Mouse (Mus musculus) liver, embryonic 15.5 days (tissue): Measurements from ENCODE around the gene Cnih2. TPM values are rescaled to one million over a fixed set of nuclear protein-coding genes. Genes with fewer than 3 reads are reported as not detected.
A peak's percentile ranks its signal among the peaks of the same experiment; 100 is the strongest.

Source experiments
- ATAC-seq: fragments of 200-750 bp; cut with Nextera tagmentation; 2 replicates; pipeline ENCODE4 v1.8.0; 2017; ENCODE audit warnings: moderate number of reproducible peaks, mild to moderate bottlenecking, moderate library complexity; ENCODE audit not compliant: insufficient read depth
- H3K27ac ChIP-seq: fragments of 300-500 bp; sonication (generic); replicated peaks from 2 replicates; pipeline ENCODE4 v1.5.1; 2015; ENCODE audit warnings: mild to moderate bottlenecking, inconsistent platforms
- H3K27me3 ChIP-seq: fragments of 300-500 bp; sonication (generic); 2 replicates; pipeline ENCODE4 v1.6.1; 2015; ENCODE audit warnings: mild to moderate bottlenecking, inconsistent platforms
- H3K36me3 ChIP-seq: fragments of 300-500 bp; sonication (generic); replicated peaks from 2 replicates; pipeline ENCODE4 v1.6.1; 2015; ENCODE audit warnings: moderate library complexity, mild to moderate bottlenecking, inconsistent platforms
- H3K4me1 ChIP-seq: fragments of 300-500 bp; sonication (generic); replicated peaks from 2 replicates; pipeline ENCODE4 v1.6.1; 2015; ENCODE audit warnings: inconsistent platforms
- H3K4me2 ChIP-seq: fragments of 300-500 bp; sonication (generic); 2 replicates; pipeline ENCODE4 v1.6.1; 2015; ENCODE audit warnings: moderate library complexity, mild to moderate bottlenecking, inconsistent platforms
- H3K4me3 ChIP-seq: fragments of 300-500 bp; sonication (generic); replicated peaks from 2 replicates; pipeline ENCODE4 v1.5.1; 2015; ENCODE audit warnings: mild to moderate bottlenecking, inconsistent platforms
- H3K9ac ChIP-seq: fragments of 300-500 bp; sonication (generic); 2 replicates; pipeline ENCODE4 v1.6.1; 2015; ENCODE audit warnings: moderate library complexity, mild to moderate bottlenecking, inconsistent platforms
- H3K9me3 ChIP-seq: fragments of 300-500 bp; sonication (generic); replicated peaks from 2 replicates; pipeline ENCODE4 v1.6.1; 2016; ENCODE audit warnings: inconsistent platforms
- WGBS: fragments of 180-500 bp; shearing (Covaris S2); methylation state at CpG from one replicate; pipeline ENCODE4 v1.1.7; 2015; ENCODE audit warnings: mixed read lengths; ENCODE audit not compliant: insufficient replicate concordance; 5-methylcytosine and 5-hydroxymethylcytosine counted together
- polyA plus RNA-seq: library from polyadenylated mRNA; unstranded; fragments of >200 nt; fragmentation: Nextera tagmentation; extraction: Ambion mirVana; gene quantifications from 2 replicates; pipeline ENCODE4 v1.2.1, GENCODE M21; 2015

The Cnih2 gene
- polyA plus RNA-seq, 1 experiment from 2014 or later = 0.68 TPM

GRCm38 (mm10) chr19:5067040-5067799 is 31.1 kb downstream of the Cnih2 start:
- peak overlapping the region; percentile 78 for H3K27ac ChIP-seq
- peak overlapping the region; percentile 55; the same call in 1 of the 2 replicates for H3K9ac ChIP-seq
- no peaks in the 10 kb centered on the region for H3K36me3 ChIP-seq
- peaks cover 50% of the 10 kb centered on the region for H3K27me3 ChIP-seq
- 5% methylated on average over 15 of the region's 15 CpGs for WGBS
- H3K4me1 ChIP-seq = peaks cover 51% of the 10 kb centered on the region
- peak; percentile 87 for ATAC-seq
- H3K4me2 ChIP-seq = peak overlapping the region; percentile 82
- H3K9me3 ChIP-seq = no peaks in the 10 kb centered on the region
- H3K4me3 ChIP-seq = peak overlapping the region; percentile 52

DNA sequence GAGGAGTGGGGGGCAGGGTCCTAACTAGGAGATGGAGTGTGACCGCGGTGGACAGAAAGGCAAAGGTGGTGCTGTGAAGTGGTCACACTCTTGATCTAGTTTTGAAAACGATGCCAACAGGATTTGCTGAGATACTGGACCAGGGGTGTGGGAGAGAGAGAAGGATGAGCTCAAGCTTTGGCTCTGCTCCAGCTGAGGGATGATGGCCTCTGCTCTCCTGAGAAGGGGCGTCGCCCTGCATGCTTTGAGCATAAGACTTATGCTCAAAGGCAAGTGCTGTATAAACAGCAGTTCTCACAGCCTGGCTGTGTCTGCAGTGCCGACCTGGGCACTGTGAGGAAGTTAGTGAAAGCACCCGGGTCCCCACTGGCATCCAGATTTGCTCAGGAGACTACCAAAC is 33.2 kb downstream of the Cnih2 start:
- no peak overlapping the region for H3K27ac ChIP-seq
- no peak for ATAC-seq
- no peak overlapping the region for H3K4me2 ChIP-seq
- H3K9ac ChIP-seq = no peak overlapping the region
- H3K9me3 ChIP-seq = no peaks in the 10 kb centered on the region
- peaks cover 33% of the 10 kb centered on the region for H3K27me3 ChIP-seq
- no peaks in the 10 kb centered on the region for H3K36me3 ChIP-seq
- 50% methylated on average over 7 of the region's 7 CpGs for WGBS
- H3K4me3 ChIP-seq = no peak overlapping the region
- H3K4me1 ChIP-seq = peaks cover 42% of the 10 kb centered on the region

DNA sequence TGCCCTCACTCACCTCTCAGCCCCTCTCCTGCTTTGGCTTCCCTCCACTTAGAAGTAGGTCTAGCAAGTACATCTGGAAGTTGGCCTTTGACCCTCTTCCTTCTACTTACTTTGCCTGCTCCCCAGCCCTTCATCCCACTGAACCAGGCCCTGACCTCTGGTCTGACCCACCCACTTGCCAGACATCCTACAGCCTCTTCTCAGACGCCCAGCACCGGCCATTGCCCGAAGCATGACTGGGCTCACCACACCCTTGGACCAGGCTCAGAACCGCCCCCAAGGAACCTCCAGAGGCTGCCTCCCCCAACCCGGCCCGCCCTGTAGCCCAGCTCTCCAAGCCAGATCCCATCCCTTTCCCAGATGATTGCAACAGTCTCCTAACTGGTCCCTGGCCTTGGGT is 35.9 kb downstream of the Cnih2 start:
- Histone ChIP-seq H3K4me2 (no peak overlapping the region), H3K27ac (no peak overlapping the region), H3K27me3 (peaks cover 12% of the 10 kb centered on the region), H3K36me3 (no peaks in the 10 kb centered on the region), H3K4me1 (peaks cover 41% of the 10 kb centered on the region), H3K9me3 (no peaks in the 10 kb centered on the region), H3K4me3 (no peak overlapping the region), H3K9ac (no peak overlapping the region)
- ATAC-seq = no peak
- WGBS = 67% methylated on average over 6 of the region's 6 CpGs

DNA sequence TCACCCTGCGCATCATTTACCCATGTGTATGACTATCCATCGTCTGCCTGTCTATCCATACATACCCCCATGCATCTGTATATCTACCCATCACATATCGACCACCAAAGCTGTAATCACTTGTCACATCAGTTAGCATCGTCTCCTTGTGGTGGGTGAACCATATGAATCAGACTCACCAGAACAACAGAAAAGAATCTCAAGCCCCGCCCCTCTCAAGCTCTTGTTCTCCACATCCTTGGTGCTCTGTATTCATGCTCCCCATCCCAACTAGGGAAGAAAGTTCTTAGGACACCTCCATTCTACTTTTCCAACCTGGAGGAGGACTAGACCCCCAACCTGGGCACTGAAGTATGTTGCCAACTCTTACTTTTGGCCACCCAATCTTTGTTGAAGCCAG is 36.3 kb downstream of the Cnih2 start:
- no peak overlapping the region for H3K27ac ChIP-seq
- no peak for ATAC-seq
- WGBS = 60% methylated on average over 5 of the region's 5 CpGs
- H3K27me3 ChIP-seq = peaks cover 8% of the 10 kb centered on the region
- H3K36me3 ChIP-seq = no peaks in the 10 kb centered on the region
- no peak overlapping the region for H3K4me2 ChIP-seq
- no peak overlapping the region for H3K4me3 ChIP-seq
- no peaks in the 10 kb centered on the region for H3K9me3 ChIP-seq
- H3K9ac ChIP-seq = no peak overlapping the region
- H3K4me1 ChIP-seq = peaks cover 37% of the 10 kb centered on the region

GRCm38 (mm10) chr19:5060365-5061330 is 37.7 kb downstream of the Cnih2 start:
- H3K4me2 ChIP-seq = no peak overlapping the region
- no peak for ATAC-seq
- no peak overlapping the region for H3K27ac ChIP-seq
- 42% methylated on average over 5 of the region's 5 CpGs for WGBS
- no peaks in the 10 kb centered on the region for H3K36me3 ChIP-seq
- H3K9me3 ChIP-seq = no peaks in the 10 kb centered on the region
- H3K9ac ChIP-seq = no peak overlapping the region
- no peak overlapping the region for H3K4me3 ChIP-seq
- H3K4me1 ChIP-seq = peaks cover 40% of the 10 kb centered on the region
- peaks cover 6% of the 10 kb centered on the region; the same call in 1 of the 2 replicates for H3K27me3 ChIP-seq

DNA sequence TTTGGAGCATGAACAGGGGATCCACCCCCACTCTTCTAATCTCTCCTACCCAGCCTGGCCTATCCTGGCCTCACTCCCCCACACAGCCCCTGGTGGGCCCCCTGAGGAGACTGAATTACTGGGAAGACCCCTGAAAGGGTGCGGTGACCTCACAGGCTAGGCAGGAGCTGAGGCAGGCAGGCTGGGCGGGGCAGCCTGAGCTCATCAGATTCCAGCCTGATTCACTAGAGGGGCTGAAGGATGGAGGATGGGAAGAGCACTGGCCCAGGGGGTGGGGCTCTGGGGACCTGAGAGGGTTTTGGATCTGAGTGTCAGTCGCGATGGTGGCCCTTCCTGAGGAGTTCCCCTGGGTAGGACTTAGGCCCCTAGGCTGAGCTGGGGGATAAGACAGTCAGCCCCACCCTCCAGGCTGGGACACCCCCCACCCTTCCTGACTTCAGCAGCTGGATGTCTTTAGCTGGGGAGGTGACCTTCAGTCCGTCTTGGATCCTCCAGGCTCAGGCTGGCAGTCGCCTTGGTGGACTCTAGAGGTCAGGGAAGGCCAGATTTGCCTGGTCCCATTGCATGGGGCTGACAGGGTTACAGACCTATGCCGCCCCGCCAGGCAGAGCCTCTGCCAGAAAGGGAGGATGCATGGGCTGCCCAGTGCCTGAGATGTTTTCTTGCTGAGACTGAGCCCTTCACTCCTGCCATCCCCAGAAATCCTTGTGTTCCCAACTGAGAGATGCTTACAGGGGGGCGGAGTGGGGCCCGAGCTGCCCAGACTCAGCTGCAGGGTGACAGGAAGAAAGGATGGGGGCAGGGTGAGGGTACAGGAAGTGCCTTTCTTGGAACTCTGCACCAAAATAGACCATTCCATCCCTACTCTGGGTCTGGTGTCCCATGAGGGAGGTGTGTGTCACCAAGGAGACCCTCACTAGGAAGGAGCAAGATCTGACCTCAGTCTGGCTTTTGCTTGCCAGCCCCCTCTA is 39.2 kb downstream of the Cnih2 start:
- Histone ChIP-seq H3K9me3 (no peaks in the 10 kb centered on the region), H3K36me3 (no peaks in the 10 kb centered on the region), H3K27ac (no peak overlapping the region), H3K4me2 (no peak overlapping the region), H3K9ac (no peak overlapping the region), H3K4me1 (peaks cover 41% of the 10 kb centered on the region), H3K4me3 (no peak overlapping the region), H3K27me3 (peaks cover 13% of the 10 kb centered on the region)
- no peak for ATAC-seq
- WGBS = 15% methylated on average over 10 of the region's 10 CpGs

DNA sequence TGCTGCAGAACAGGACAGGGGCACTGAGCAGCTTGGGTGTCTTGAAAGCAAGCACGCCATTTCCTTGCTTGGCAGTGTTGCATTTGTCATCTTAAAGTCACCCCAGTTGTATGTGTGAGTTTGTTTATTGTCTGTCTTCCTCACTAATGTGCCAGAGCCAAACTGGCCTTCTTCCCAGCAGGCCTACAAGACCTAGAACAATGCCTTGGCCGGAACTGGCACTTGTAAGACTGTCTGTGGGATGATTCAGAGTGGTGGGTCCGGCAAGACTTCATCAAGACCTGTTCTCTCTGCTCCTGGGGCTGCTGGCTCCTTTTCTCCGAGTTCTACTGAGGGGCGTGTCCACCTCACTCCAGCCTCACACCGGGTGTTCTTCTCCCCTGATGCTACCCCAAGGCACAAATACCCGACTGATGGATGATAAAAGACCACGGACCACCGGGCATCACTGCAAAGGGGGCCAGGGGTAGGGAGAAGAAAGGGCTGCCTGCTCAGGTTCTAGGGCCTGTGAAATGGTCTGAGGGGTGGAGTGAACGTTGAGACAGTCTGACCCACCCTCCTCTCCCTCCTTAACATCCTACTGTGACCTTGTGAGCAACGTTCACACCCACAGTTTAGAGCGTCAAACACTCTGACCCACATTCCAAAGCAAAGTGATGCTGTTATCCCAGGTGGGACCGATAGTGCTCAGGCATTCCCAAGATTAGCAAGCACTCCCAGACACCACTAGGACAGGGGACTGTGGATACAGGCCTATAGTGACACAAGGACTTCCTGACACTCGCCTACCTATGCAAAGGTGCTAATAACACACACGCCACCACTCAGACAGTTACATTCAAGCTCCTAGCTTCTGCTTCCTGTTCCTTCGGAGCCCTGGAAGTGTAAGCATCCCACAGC is 40.2 kb downstream of the Cnih2 start:
- 26% methylated on average over 16 of the region's 16 CpGs for WGBS
- H3K27ac ChIP-seq = no peak overlapping the region
- no peak overlapping the region for H3K4me3 ChIP-seq
- ATAC-seq = no peak
- H3K9ac ChIP-seq = no peak overlapping the region
- H3K9me3 ChIP-seq = no peaks in the 10 kb centered on the region
- H3K4me2 ChIP-seq = no peak overlapping the region
- peaks cover 22% of the 10 kb centered on the region for H3K27me3 ChIP-seq
- H3K36me3 ChIP-seq = no peaks in the 10 kb centered on the region
- H3K4me1 ChIP-seq = peaks cover 43% of the 10 kb centered on the region

DNA sequence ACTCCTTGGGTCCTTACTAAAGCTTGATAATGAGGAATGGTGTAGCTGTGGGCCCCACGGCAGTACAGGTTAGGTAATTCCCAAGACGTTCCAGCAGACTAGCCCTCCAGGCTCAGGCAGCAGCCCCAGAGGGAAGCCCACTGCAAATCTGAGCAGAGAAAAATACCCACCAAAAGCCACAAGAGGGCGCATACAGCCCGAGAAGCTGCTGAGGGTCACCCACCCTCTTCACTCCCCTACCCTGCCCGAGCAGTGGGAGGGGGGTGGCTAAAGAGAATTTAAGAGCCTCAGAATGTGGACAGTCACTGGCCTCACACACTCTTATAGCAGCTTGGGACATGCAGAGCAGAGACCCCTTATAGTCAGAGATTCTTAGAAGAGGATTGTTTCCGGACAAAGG is 42.1 kb downstream of the Cnih2 start:
- no peak overlapping the region for H3K4me2 ChIP-seq
- 12% methylated on average over 6 of the region's 6 CpGs for WGBS
- no peak overlapping the region for H3K9ac ChIP-seq
- no peak for ATAC-seq
- peaks cover 43% of the 10 kb centered on the region for H3K4me1 ChIP-seq
- no peak overlapping the region for H3K4me3 ChIP-seq
- no peaks in the 10 kb centered on the region for H3K36me3 ChIP-seq
- no peaks in the 10 kb centered on the region for H3K9me3 ChIP-seq
- peaks cover 41% of the 10 kb centered on the region for H3K27me3 ChIP-seq
- H3K27ac ChIP-seq = no peak overlapping the region

DNA sequence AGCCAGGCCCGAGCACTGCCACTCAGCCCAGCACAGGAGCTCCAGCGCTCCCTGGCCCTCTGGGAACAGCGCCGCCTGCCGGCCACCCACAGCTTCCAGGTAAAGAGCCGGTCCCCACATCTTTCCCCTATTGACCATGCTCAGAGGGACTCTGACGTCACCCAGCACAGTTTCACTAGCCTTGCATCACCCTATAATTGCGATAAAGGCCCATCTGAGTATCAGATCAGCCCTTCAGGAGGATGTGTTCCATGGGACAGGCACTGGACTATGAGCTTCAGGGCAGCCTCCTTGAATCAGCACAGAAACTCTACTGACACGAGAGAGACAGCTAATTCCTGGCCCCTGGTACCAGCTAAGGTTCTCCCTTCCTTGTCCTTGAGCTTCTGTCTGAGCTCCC is 44.4 kb downstream of the Cnih2 start:
- 24% methylated on average over 9 of the region's 9 CpGs for WGBS

DNA sequence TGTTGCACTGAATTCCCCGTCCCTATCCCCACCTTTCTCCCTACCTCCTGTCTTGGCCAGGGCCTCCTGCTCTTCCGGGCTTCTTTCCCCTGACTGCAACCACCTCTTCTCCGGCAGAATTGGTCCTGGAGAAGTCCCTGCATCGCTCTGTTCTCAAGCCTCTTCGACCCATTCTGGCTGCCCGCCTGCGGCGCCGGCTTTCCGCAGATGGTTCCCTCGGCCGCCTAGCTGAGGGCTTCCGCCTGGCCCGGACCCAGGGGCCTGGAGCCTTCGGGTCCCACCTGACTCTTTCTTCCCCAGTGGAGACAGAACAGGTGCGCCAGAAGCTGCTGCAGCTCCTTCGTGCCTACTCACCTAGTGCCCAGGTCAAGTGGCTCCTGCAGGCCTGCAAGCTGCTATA is 45.5 kb downstream of the Cnih2 start:
- H3K4me1 ChIP-seq = peaks cover 20% of the 10 kb centered on the region
- peaks cover 49% of the 10 kb centered on the region for H3K27me3 ChIP-seq
- peaks cover 8% of the 10 kb centered on the region; the same call in 1 of the 2 replicates for H3K36me3 ChIP-seq
- no peaks in the 10 kb centered on the region for H3K9me3 ChIP-seq
- no peak overlapping the region for H3K9ac ChIP-seq
- no peak overlapping the region for H3K4me3 ChIP-seq
- no peak for ATAC-seq
- 71% methylated on average over 17 of the region's 17 CpGs for WGBS
- no peak overlapping the region for H3K4me2 ChIP-seq
- no peak overlapping the region for H3K27ac ChIP-seq

More for the DNA sequence above, 44.4 kb downstream of the Cnih2 start:
- H3K4me2 ChIP-seq = no peak overlapping the region
- no peak overlapping the region for H3K9ac ChIP-seq
- H3K27me3 ChIP-seq = peaks cover 49% of the 10 kb centered on the region
- H3K36me3 ChIP-seq = 0 out of 2 replicates have a peak, but pooled peaks cover 5% of the 10 kb centered on the region
- H3K4me1 ChIP-seq = peaks cover 29% of the 10 kb centered on the region
- H3K27ac ChIP-seq = no peak overlapping the region
- H3K4me3 ChIP-seq = no peak overlapping the region
- 0 out of 2 replicates have a peak, but pooled peaks have one; percentile 16 for ATAC-seq
- H3K9me3 ChIP-seq = no peaks in the 10 kb centered on the region
